Mouse (Mus musculus) erythroblast, embryonic 14.5 days (primary cell): ENCODE data around the gene Tmem108.

Experiments
- GATA1 ChIP-seq: IDR thresholded peaks from 2 replicates; pipeline ENCODE4 v1.6.1; 2012; ENCODE audit warnings: low read length, inconsistent platforms, mixed read lengths
- TAL1 ChIP-seq: IDR thresholded peaks from 3 replicates; pipeline ENCODE4 v1.6.1; 2012; ENCODE audit warnings: low read length, inconsistent platforms, mixed read lengths

- TF ChIP-seq GATA1 (no peak), TAL1 (no peak)
Observed at GRCm38 (mm10) chr9:103627404-103627900, 134.2 kb downstream of the Tmem108 start.
